Mouse (Mus musculus) CH12.LX (cell line): ENCODE measurements around the gene Smndc1. TPM values are rescaled to one million over a fixed set of nuclear protein-coding genes. Genes with fewer than 3 reads are reported as not detected.
"Not testable (repeated sequence)": the region's sequence is repeated elsewhere in the genome, so short reads cannot be mapped to it uniquely, and the experiment has no call there.

Experiments used
- DNase-seq: peaks from one replicate; pipeline ENCODE4 v3.0.0-alpha.2; 2013; ENCODE audit errors: extremely low read depth
- H3K27ac ChIP-seq: 2 replicates; pipeline ENCODE4 v1.5.1; 2012; ENCODE audit warnings: low read depth, mild to moderate bottlenecking, control low read depth, moderate library complexity; ENCODE audit not compliant: insufficient read depth
- H3K27me3 ChIP-seq: replicated peaks from 2 replicates; pipeline ENCODE3; 2012; ENCODE audit warnings: inconsistent platforms
- H3K36me3 ChIP-seq, 2 experiments: replicated peaks in 1 of 2; 2 replicates each; pipeline versions ENCODE3 to v1.6.1; 2012; ENCODE audit warnings: inconsistent platforms in 1 of 2, low read length in 1 of 2, mild to moderate bottlenecking in 1 of 2, mixed read lengths in 1 of 2, moderate library complexity in 1 of 2; ENCODE audit not compliant: control insufficient read depth in 1 of 2, insufficient read depth in 1 of 2
- H3K4me1 ChIP-seq, 2 experiments: 2 replicates each; pipeline ENCODE4 v1.6.1; 2012; ENCODE audit warnings: inconsistent platforms in 1 of 2, moderate library complexity in 1 of 2; ENCODE audit not compliant: insufficient read depth in 2 of 2, control insufficient read depth in 1 of 2
- H3K4me2 ChIP-seq: 2 replicates; pipeline ENCODE4 v1.6.1; 2012; ENCODE audit warnings: low read depth, mild to moderate bottlenecking, control low read depth; ENCODE audit not compliant: poor library complexity, insufficient read depth, severe bottlenecking
- H3K4me3 ChIP-seq, 3 experiments: fragments of 150-350 bp in 1 of 3; sonication (generic) in 1 of 3; replicated peaks in 1 of 3; 2 replicates each; pipeline versions ENCODE3 to v1.5.1; 2011 to 2012; ENCODE audit warnings: low read depth in 2 of 3, low read length in 2 of 3, mild to moderate bottlenecking in 2 of 3, moderate library complexity in 2 of 3, control low read depth in 1 of 3, improper control_type of control experiment in 1 of 3, inconsistent platforms in 1 of 3, mixed read lengths in 1 of 3; ENCODE audit not compliant: poor library complexity in 1 of 3
- H3K79me2 ChIP-seq: replicated peaks from 2 replicates; pipeline ENCODE4 v1.6.1; 2012; ENCODE audit warnings: mild to moderate bottlenecking, moderate library complexity; ENCODE audit not compliant: control insufficient read depth, poor library complexity, insufficient read depth, severe bottlenecking; ENCODE audit errors: extremely low read depth
- H3K9ac ChIP-seq: 2 replicates; pipeline ENCODE4 v1.6.1; 2012; ENCODE audit warnings: low read depth, mild to moderate bottlenecking, control low read depth, moderate library complexity; ENCODE audit not compliant: insufficient read depth
- H3K9me3 ChIP-seq: replicated peaks from 2 replicates; pipeline ENCODE3; 2012; ENCODE audit warnings: low read length, inconsistent platforms, mixed read lengths
- BHLHE40 ChIP-seq: IDR thresholded peaks from 2 replicates; pipeline ENCODE4 v1.6.1; 2011; ENCODE audit warnings: mild to moderate bottlenecking, low read depth, low read length, improper control_type of control experiment
- CHD1 ChIP-seq: IDR thresholded peaks from 2 replicates; pipeline ENCODE4 v1.6.1; 2012; ENCODE audit warnings: low read depth, low read length, improper control_type of control experiment, inconsistent platforms
- CHD2 ChIP-seq: IDR thresholded peaks from 2 replicates; pipeline ENCODE4 v1.6.1; 2011; ENCODE audit warnings: low read length, improper control_type of control experiment
- CTCF ChIP-seq, 2 experiments: IDR thresholded peaks in 1 of 2; conservative IDR thresholded peaks in 1 of 2; 2 replicates each; pipeline ENCODE4 v1.5.1; 2011 to 2012; ENCODE audit warnings: low read depth in 2 of 2, low read length in 2 of 2, improper control_type of control experiment in 1 of 2, inconsistent platforms in 1 of 2, mild to moderate bottlenecking in 1 of 2, moderate library complexity in 1 of 2
- ELF1 ChIP-seq: IDR thresholded peaks from 2 replicates; pipeline ENCODE4 v1.6.1; 2014; ENCODE audit warnings: low read depth, mild to moderate bottlenecking, inconsistent platforms, low read length, improper control_type of control experiment
- ETS1 ChIP-seq: conservative IDR thresholded peaks from 2 replicates; pipeline ENCODE4 v1.6.1; 2012; ENCODE audit warnings: low read depth, mild to moderate bottlenecking, inconsistent platforms, low read length, improper control_type of control experiment, moderate library complexity
- GABPA ChIP-seq: IDR thresholded peaks from 2 replicates; pipeline ENCODE4 v1.6.1; 2012; ENCODE audit warnings: low read depth, low read length, improper control_type of control experiment, inconsistent platforms; ENCODE audit not compliant: insufficient replicate concordance
- HCFC1 ChIP-seq: IDR thresholded peaks from 2 replicates; pipeline ENCODE4 v1.6.1; 2012; ENCODE audit warnings: low read depth, mild to moderate bottlenecking, inconsistent platforms, low read length, improper control_type of control experiment
- IRF4 ChIP-seq: IDR thresholded peaks from 2 replicates; pipeline ENCODE4 v1.6.1; 2014; ENCODE audit warnings: low read depth, mild to moderate bottlenecking, inconsistent platforms, low read length, improper control_type of control experiment
- KAT2A ChIP-seq: IDR thresholded peaks from 2 replicates; pipeline ENCODE4 v1.6.1; 2012; ENCODE audit warnings: low read length, improper control_type of control experiment, inconsistent platforms; ENCODE audit not compliant: insufficient replicate concordance
- MXI1 ChIP-seq: IDR thresholded peaks from 2 replicates; pipeline ENCODE4 v1.6.1; 2011; ENCODE audit warnings: mild to moderate bottlenecking, low read depth, low read length, improper control_type of control experiment
- MYC ChIP-seq: IDR thresholded peaks from 2 replicates; pipeline ENCODE4 v1.6.1; 2011; ENCODE audit warnings: low read depth, mild to moderate bottlenecking, improper control_type of control experiment, low read length
- NELFE ChIP-seq: IDR thresholded peaks from 2 replicates; pipeline ENCODE4 v1.6.1; 2011; ENCODE audit warnings: low read depth, low read length, improper control_type of control experiment
- NRF1 ChIP-seq: IDR thresholded peaks from 2 replicates; pipeline ENCODE4 v1.6.1; 2014; ENCODE audit warnings: low read depth, mild to moderate bottlenecking, inconsistent platforms, low read length, improper control_type of control experiment, moderate library complexity
- POLR2A ChIP-seq: IDR thresholded peaks from 2 replicates; pipeline ENCODE4 v1.6.1; 2011; ENCODE audit warnings: low read depth, mild to moderate bottlenecking, improper control_type of control experiment, low read length
- POLR2AphosphoS2 ChIP-seq: IDR thresholded peaks from 2 replicates; pipeline ENCODE4 v1.6.1; 2011; ENCODE audit warnings: low read depth, low read length, improper control_type of control experiment
- SIN3A ChIP-seq: IDR thresholded peaks from 2 replicates; pipeline ENCODE4 v1.6.1; 2012; ENCODE audit warnings: low read length, improper control_type of control experiment, inconsistent platforms
- SMC3 ChIP-seq: IDR thresholded peaks from 2 replicates; pipeline ENCODE4 v1.6.1; 2011; ENCODE audit warnings: low read depth, low read length, improper control_type of control experiment
- TBP ChIP-seq: conservative IDR thresholded peaks from 2 replicates; pipeline ENCODE4 v1.6.1; 2011; ENCODE audit warnings: low read depth, low read length, improper control_type of control experiment
- TCF12 ChIP-seq: IDR thresholded peaks from 2 replicates; pipeline ENCODE4 v1.6.1; 2014; ENCODE audit warnings: low read depth, mild to moderate bottlenecking, inconsistent platforms, low read length, improper control_type of control experiment
- UBTF ChIP-seq: IDR thresholded peaks from 2 replicates; pipeline ENCODE4 v1.6.1; 2012; ENCODE audit warnings: low read depth, mild to moderate bottlenecking, inconsistent platforms, low read length, improper control_type of control experiment, moderate library complexity
- ZC3H11A ChIP-seq: IDR thresholded peaks from 2 replicates; pipeline ENCODE4 v1.6.1; 2012; ENCODE audit warnings: low read depth, mild to moderate bottlenecking, inconsistent platforms, low read length, improper control_type of control experiment
- ZMIZ1 ChIP-seq: IDR thresholded peaks from 2 replicates; pipeline ENCODE4 v1.6.1; 2012; ENCODE audit warnings: low read depth, mild to moderate bottlenecking, inconsistent platforms, low read length, improper control_type of control experiment
- ZNF384 ChIP-seq: IDR thresholded peaks from 2 replicates; pipeline ENCODE4 v1.6.1; 2012; ENCODE audit warnings: low read depth, low read length, improper control_type of control experiment, inconsistent platforms
- dilution Hi-C: fragments of 300-500 bp; cut with MboI; formaldehyde crosslinking; loops from 2 replicates; pipeline ENCODE4 v1.14.3; 2020; ENCODE audit warnings: low sequenced_read_pairs; ENCODE audit not compliant: extremely low pct_unique_long_range_greater_than_20kb, extremely low pct_ligation_motif_present
- in situ Hi-C: fragments of 300-500 bp; cut with MboI; formaldehyde crosslinking; loops from 3 replicates; pipeline ENCODE4 v1.14.3; 2019; ENCODE audit warnings: low sequenced_read_pairs, low pct_ligation_motif_present, low pct_unique_long_range_greater_than_20kb, mixed read lengths
- polyA plus RNA-seq: library from polyadenylated mRNA; unstranded; fragments of >175 nt; gene quantifications from 2 replicates; pipeline ENCODE4 v1.2.1, GENCODE M21; 2012; ENCODE audit warnings: low read depth; ENCODE audit not compliant: insufficient read length
- total RNA-seq, 2 experiments: library from RNA; depleted of rRNA; stranded (reverse); fragments of 300-350 nt in 1 of 2; fragments of >200 nt in 1 of 2; gene quantifications; 2 replicates each; pipeline ENCODE4 v1.2.3; 2012 to 2014

Gene Smndc1
- total and polyA plus RNA-seq, 3 experiments: 20.5 to 96.6 (median 41.3) TPM

DNA sequence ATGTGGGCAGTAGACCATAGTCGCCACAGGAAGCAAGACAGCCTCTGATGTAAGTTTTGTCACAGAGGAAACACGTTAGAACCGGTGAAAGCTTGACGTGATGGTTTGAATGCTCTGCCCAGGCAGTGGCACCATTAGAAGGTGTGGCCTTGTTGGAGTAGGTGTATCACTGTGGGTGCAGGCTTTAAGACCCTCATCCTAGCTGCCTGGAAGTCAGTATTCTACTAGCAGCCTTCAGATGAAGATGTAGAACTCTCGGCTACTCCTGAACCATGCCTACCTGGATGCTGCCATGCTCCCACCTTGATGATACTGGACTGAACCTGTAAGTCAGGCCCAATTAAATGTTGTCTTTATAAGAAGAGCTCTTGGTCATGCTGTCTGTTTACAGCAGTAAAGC, 5.4 kb upstream of the Smndc1 start:
- H3K79me2 ChIP-seq, H3K9me3 ChIP-seq, H3K27me3 ChIP-seq, dilution Hi-C loops: not testable (repeated sequence)
- Histone ChIP-seq H3K9ac (peak overlapping the region; percentile 74; the same call in 1 of the 2 replicates), H3K4me3 (peak overlapping the region; percentile 42 to 58 (median 44)), H3K4me2 (peak overlapping the region; percentile 86), H3K4me1 (peaks cover 25 to 68% of the 10 kb centered on the region in 2 experiments), H3K27ac (peak overlapping the region; percentile 95), H3K36me3 (peaks cover 0 to 11% of the 10 kb centered on the region in 2 experiments)
- in situ Hi-C loops: loop anchor here (10.0 to 25.0 kb wide), 2 partner anchors 189 to 366 kb away; partner anchors contain the start of gene Nutf2-ps1
- peak; percentile 75 for DNase-seq
- TF ChIP-seq MXI1: peak; percentile 41; the same call in 1 of the 2 replicates
- 0 out of 2 replicates have a peak, but pooled peaks have one; percentile 29 for TF ChIP-seq MYC
- TF ChIP-seq TBP: peak; percentile 56
- peak; percentile 12; the same call in 1 of the 2 replicates for TF ChIP-seq ELF1
- peak; percentile 59 for TF ChIP-seq ZMIZ1
- TF ChIP-seq ETS1: peak; percentile 44
- 0 out of 2 replicates have a peak, but pooled peaks have one; percentile 20 for TF ChIP-seq POLR2AphosphoS2
- 0 out of 2 replicates have a peak, but pooled peaks have one; percentile 21 for TF ChIP-seq GABPA

GRCm38 (mm10) chr19:53394956-53395355, 4.6 kb upstream of the Smndc1 start:
- peak overlapping the region; percentile 95 for H3K27ac ChIP-seq
- H3K79me2 ChIP-seq, DNase-seq, H3K4me2 ChIP-seq, dilution Hi-C loops, H3K9me3 ChIP-seq, H3K36me3 ChIP-seq, H3K27me3 ChIP-seq, H3K4me3 ChIP-seq: not testable (repeated sequence)
- H3K4me1 ChIP-seq: peaks cover 23 to 61% of the 10 kb centered on the region in 2 experiments
- peak overlapping the region; percentile 74 for H3K9ac ChIP-seq
- in situ Hi-C loops: loop anchor here (10.0 to 25.0 kb wide), 2 partner anchors 190 to 367 kb away; partner anchors contain the start of gene Nutf2-ps1

GRCm38 (mm10) chr19:53394552-53394951, 4.2 kb upstream of the Smndc1 start:
- peaks cover 0 to 5% of the 10 kb centered on the region in 2 experiments for H3K36me3 ChIP-seq
- H3K79me2 ChIP-seq: peaks cover 11% of the 10 kb centered on the region
- no peak overlapping the region for H3K4me2 ChIP-seq
- in situ Hi-C loops: loop anchor here (10.0 to 25.0 kb wide), 2 partner anchors 190 to 368 kb away; partner anchors contain the start of gene Nutf2-ps1
- dilution Hi-C loops: no loop called here
- no peak overlapping the region; the same call in 1 of the 2 replicates for H3K9ac ChIP-seq
- H3K4me3 ChIP-seq: no peak overlapping the region
- DNase-seq: peak; percentile 83
- H3K4me1 ChIP-seq: peaks cover 23 to 58% of the 10 kb centered on the region in 2 experiments
- H3K9me3 ChIP-seq: no peaks in the 10 kb centered on the region
- no peaks in the 10 kb centered on the region for H3K27me3 ChIP-seq
- H3K27ac ChIP-seq: no peak overlapping the region
- TF ChIP-seq IRF4 (peak; percentile 43; the same call in 1 of the 2 replicates), SIN3A (peak; percentile 74; the same call in 1 of the 2 replicates), ELF1 (no peak; the same call in 1 of the 2 replicates), UBTF (peak; percentile 62; the same call in 1 of the 2 replicates), TCF12 (no peak), GABPA (no peak), ZNF384 (peak; percentile 100), NELFE (no peak), ZC3H11A (peak; percentile 72), KAT2A (no peak), POLR2A (no peak), CTCF (conservative IDR thresholded peaks at IDR 0.05 in 1 of 2, IDR thresholded peaks at IDR 0.05 in 1 of 2; ENCODE audit: low read depth in 2 of 2, low read length in 2 of 2) (peak in 1 of 2 experiments; percentile 90; a peak in 3 of 4 replicates), POLR2AphosphoS2 (no peak), HCFC1 (no peak), CHD2 (no peak), ETS1 (peak; percentile 44; the same call in 1 of the 2 replicates), CHD1 (no peak), TBP (peak; percentile 81; the same call in 1 of the 2 replicates), BHLHE40 (0 out of 2 replicates have a peak, but pooled peaks have one; percentile 19), SMC3 (peak; percentile 87), NRF1 (no peak)
